Mouse (Mus musculus): ENCODE results near the gene Cebpg. TPM values are rescaled to one million over a fixed set of nuclear protein-coding genes. Genes with fewer than 3 reads are reported as not detected.

Cebpg gene
- total RNA-seq, 2 experiments from 2014 or later = 55.1 to 56.2 TPM

- DNase-seq = no peak
These were observed 30.1 kb downstream of the Cebpg start for GRCm38 (mm10) chr7:35026276-35026630.

GRCm38 (mm10) chr7:35025409-35026275 is 30.7 kb downstream of the Cebpg start:
- DNase-seq = peak; percentile 83

GRCm38 (mm10) chr7:35024426-35024825 is 31.9 kb downstream of the Cebpg start:
- DNase-seq = no peak

GRCm38 (mm10) chr7:35023251-35023650 is 33.1 kb downstream of the Cebpg start:
- DNase-seq = peak; percentile 52 to 66

GRCm38 (mm10) chr7:35021365-35021764 is 35.0 kb downstream of the Cebpg start:
- no peak for DNase-seq

GRCm38 (mm10) chr7:35015252-35015651 is 41.1 kb downstream of the Cebpg start:
- no peak for DNase-seq

GRCm38 (mm10) chr7:35013228-35013627 is 43.1 kb downstream of the Cebpg start:
- no peak for DNase-seq

- no peak for DNase-seq
These were observed 49.7 kb downstream of the Cebpg start for GRCm38 (mm10) chr7:35006661-35007060.

- no peak for DNase-seq
These were observed 53.1 kb downstream of the Cebpg start for GRCm38 (mm10) chr7:35003171-35003737.

- peak; percentile 67 to 75 for DNase-seq
These were observed 55.5 kb downstream of the Cebpg start for GRCm38 (mm10) chr7:35000839-35001238.

Small RNA genes lying within 50 kb of the gene (microRNA-seq; reads per million reads assigned to microRNA genes)
- gene Gm25033 = not detected

Other genes starting within 250 kb of the Cebpg start
- 10 to 100 TPM in 1 of 2 experiments, 1 to 10 TPM in 1; 8.6 to 12.4 TPM for gene Chst8, start 243.9 kb downstream of the Cebpg start, total RNA-seq (2021)
- 100 to 1,000 TPM in 1 of 2 experiments, 10 to 100 TPM in 1; 85.8 to 112 TPM for gene Pepd, start 144.2 kb downstream of the Cebpg start, total RNA-seq (2021)
- gene Cebpa, start 62.7 kb upstream of the Cebpg start, total RNA-seq (2021) = 100 to 1,000 TPM; 124 to 150 TPM
- gene Slc7a10, start 129.8 kb upstream of the Cebpg start, total RNA-seq (2021) = 1 to 10 TPM; 6.2 to 7.7 TPM
- 10 to 100 TPM; 18.4 to 19.3 TPM for gene Lrp3, start 158.9 kb upstream of the Cebpg start, total RNA-seq (2021)

Measured in adrenal gland, postnatal 36 days (tissue).